Mouse (Mus musculus) bone marrow macrophage, adult 2 months (primary cell): ENCODE measurements at regions not wholly inside any gene's neighbourhood (a gene's known extent, or its start where the extent isn't known, plus 50 kb on each side); places are given as distances from the start of the nearest gene placed in this dataset.

Source experiments
- H3K27ac ChIP-seq: 2 replicates; pipeline ENCODE4 v1.5.1; 2012; ENCODE audit warnings: low read depth, low read length; ENCODE audit not compliant: insufficient read depth
- H3K4me1 ChIP-seq: 2 replicates; pipeline ENCODE4 v1.6.1; 2012; ENCODE audit warnings: low read length; ENCODE audit not compliant: control insufficient read depth, insufficient read depth
- H3K4me3 ChIP-seq: 2 replicates; pipeline ENCODE4 v1.5.1; 2012; ENCODE audit warnings: mild to moderate bottlenecking, low read length, moderate library complexity; ENCODE audit not compliant: insufficient read depth
- CTCF ChIP-seq: IDR thresholded peaks from 2 replicates; pipeline ENCODE4 v1.5.1; 2012; ENCODE audit warnings: low read depth, mild to moderate bottlenecking, low read length, moderate library complexity
- POLR2A ChIP-seq: IDR thresholded peaks from 2 replicates; pipeline ENCODE4 v1.6.1; 2012; ENCODE audit warnings: mild to moderate bottlenecking, low read depth, low read length, borderline replicate concordance

GRCm38 (mm10) chr1:57211046-57211445, 166.4 kb upstream of the 1700066M21Rik start:
- no peaks in the 10 kb centered on the region for H3K4me1 ChIP-seq
- TF ChIP-seq CTCF (no peak), POLR2A (no peak)
- H3K27ac ChIP-seq: no peak overlapping the region
- H3K4me3 ChIP-seq: no peak overlapping the region

- no peak overlapping the region for H3K27ac ChIP-seq
- TF ChIP-seq CTCF (no peak), POLR2A (no peak)
- H3K4me1 ChIP-seq: no peaks in the 10 kb centered on the region
- H3K4me3 ChIP-seq: no peak overlapping the region
Observed at GRCm38 (mm10) chr1:57213428-57213874, 164.0 kb upstream of the 1700066M21Rik start.

GRCm38 (mm10) chr1:57214266-57214665, 163.2 kb upstream of the 1700066M21Rik start:
- no peak overlapping the region for H3K4me3 ChIP-seq

GRCm38 (mm10) chr1:57217656-57218055, 159.8 kb upstream of the 1700066M21Rik start:
- Histone ChIP-seq H3K27ac (no peak overlapping the region), H3K4me3 (no peak overlapping the region), H3K4me1 (no peaks in the 10 kb centered on the region)
- TF ChIP-seq CTCF: no peak
- no peak for TF ChIP-seq POLR2A

More at GRCm38 (mm10) chr1:57214266-57214665, 163.2 kb upstream of the 1700066M21Rik start:
- Histone ChIP-seq H3K27ac (no peak overlapping the region), H3K4me1 (no peaks in the 10 kb centered on the region)
- TF ChIP-seq CTCF (no peak), POLR2A (no peak)

GRCm38 (mm10) chr1:57218127-57218526, 159.3 kb upstream of the 1700066M21Rik start:
- TF ChIP-seq CTCF (no peak), POLR2A (no peak)
- H3K4me1 ChIP-seq: no peaks in the 10 kb centered on the region
- no peak overlapping the region for H3K4me3 ChIP-seq
- no peak overlapping the region for H3K27ac ChIP-seq

GRCm38 (mm10) chr1:57218616-57219015, 158.8 kb upstream of the 1700066M21Rik start:
- TF ChIP-seq POLR2A (no peak), CTCF (no peak)
- no peak overlapping the region for H3K4me3 ChIP-seq
- no peaks in the 10 kb centered on the region for H3K4me1 ChIP-seq
- no peak overlapping the region for H3K27ac ChIP-seq

GRCm38 (mm10) chr1:57224425-57225104, 152.9 kb upstream of the 1700066M21Rik start:
- Histone ChIP-seq H3K4me1 (no peaks in the 10 kb centered on the region), H3K4me3 (no peak overlapping the region), H3K27ac (no peak overlapping the region)
- no peak for TF ChIP-seq POLR2A
- no peak for TF ChIP-seq CTCF

- no peaks in the 10 kb centered on the region for H3K4me1 ChIP-seq
- no peak for TF ChIP-seq CTCF
- no peak for TF ChIP-seq POLR2A
- H3K4me3 ChIP-seq: no peak overlapping the region
- no peak overlapping the region for H3K27ac ChIP-seq
Observed at GRCm38 (mm10) chr1:57243607-57244408, 133.6 kb upstream of the 1700066M21Rik start.

GRCm38 (mm10) chr1:57259626-57260025, 117.8 kb upstream of the 1700066M21Rik start:
- H3K27ac ChIP-seq: no peak overlapping the region
- no peaks in the 10 kb centered on the region for H3K4me1 ChIP-seq
- TF ChIP-seq CTCF: no peak
- no peak for TF ChIP-seq POLR2A
- no peak overlapping the region for H3K4me3 ChIP-seq
